Mouse (Mus musculus): ENCODE measurements at regions not wholly inside any gene's neighbourhood (a gene's known extent, or its start where the extent isn't known, plus 50 kb on each side); places are given as distances from the start of the nearest gene placed in this dataset.

DNA sequence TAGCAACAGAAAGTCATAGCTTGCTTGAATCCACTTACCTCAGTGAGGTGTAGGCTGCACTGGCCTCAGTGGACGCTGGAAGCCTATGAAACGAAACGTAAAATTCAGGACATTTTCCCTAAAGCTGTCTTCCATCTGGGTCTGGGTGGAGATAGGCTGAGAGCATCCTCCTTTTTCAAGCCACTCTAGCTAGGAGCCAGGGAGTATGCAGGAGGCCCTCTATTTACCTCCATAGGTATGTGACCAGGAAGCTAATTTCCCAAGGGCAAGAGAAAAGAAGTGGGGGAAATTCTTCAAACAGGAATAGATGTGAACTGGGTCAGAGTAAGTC is 95.9 kb upstream of the Tmem45b start:
- Histone ChIP-seq H3K4me1 (no peaks in the 10 kb centered on the region), H3K9me3 (replicated peaks) (no peaks in the 10 kb centered on the region), H3K27me3 (ENCODE audit: low read depth, poor library complexity, severe bottlenecking) (0 out of 2 replicates have a peak, but pooled peaks cover 12% of the 10 kb centered on the region), H3K27ac (no peak overlapping the region), H3K36me3 (no peaks in the 10 kb centered on the region), H3K4me3 (no peak overlapping the region)
- no peak for DNase-seq (ENCODE audit: low spot score)
- WGBS: 86% methylated on average over 3 of the region's 3 CpGs

DNA sequence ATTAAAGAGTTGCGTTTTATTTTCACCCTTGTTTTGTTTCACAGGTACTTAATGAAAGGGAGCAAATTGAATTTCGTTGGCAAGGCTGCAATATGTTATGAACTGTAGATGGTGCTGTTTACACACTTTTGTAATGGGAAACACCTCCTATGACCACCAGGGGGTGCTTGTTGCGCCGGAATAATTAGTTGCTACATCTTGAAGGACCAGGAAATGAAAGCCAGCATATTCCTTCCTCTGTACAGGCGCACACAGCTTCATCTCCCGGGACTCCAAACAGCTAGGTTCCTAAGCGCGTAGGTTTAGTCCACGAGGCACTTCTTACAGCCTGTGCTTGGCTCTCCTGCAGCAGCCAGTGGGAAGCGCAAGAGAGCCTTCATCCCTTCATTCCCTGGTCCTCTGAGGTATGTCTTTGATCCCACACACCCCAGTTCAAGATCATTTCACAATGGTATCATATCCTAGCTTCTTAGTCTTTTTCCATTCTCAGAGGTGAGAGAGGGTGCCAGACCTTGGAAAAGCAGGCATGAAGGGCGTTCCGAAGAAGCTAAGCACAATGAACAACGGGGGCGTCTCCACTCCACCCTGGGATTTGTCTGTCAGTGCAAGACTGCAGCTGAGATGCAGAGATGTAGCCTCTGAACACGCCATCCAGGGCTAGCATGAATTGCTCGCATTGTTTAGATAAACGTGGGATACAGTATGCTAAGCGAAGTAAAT is 95.4 kb upstream of the Tmem45b start:
- Histone ChIP-seq H3K4me1 (no peaks in the 10 kb centered on the region), H3K4me3 (peak overlapping the region; percentile 43), H3K9me3 (replicated peaks) (no peaks in the 10 kb centered on the region), H3K27ac (0 out of 2 replicates have a peak overlapping the region, but pooled peaks have one; percentile 30), H3K36me3 (no peaks in the 10 kb centered on the region), H3K27me3 (ENCODE audit: low read depth, poor library complexity, severe bottlenecking) (0 out of 2 replicates have a peak, but pooled peaks cover 12% of the 10 kb centered on the region)
- peak; percentile 78 for DNase-seq (ENCODE audit: low spot score)
- WGBS: 38% methylated on average over 18 of the region's 18 CpGs

DNA sequence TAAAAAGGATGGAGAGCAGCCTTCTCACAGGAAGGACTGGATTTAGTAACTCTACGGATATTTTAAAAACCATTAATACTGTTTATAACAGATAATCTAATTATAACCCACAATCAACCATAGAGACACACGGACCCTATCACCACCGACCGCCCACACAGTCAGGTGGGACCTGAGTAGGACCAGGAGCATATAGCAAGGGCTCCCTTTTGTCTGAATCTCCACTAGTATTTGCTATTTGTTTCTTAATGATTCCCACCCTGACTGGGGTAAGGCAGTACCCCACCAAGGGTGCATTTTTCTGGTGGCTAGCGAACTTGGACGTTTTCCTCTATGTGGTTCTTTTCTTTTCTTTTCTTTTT is 79.4 kb upstream of the Tmem45b start:
- no peaks in the 10 kb centered on the region for H3K27me3 ChIP-seq (ENCODE audit: low read depth, poor library complexity, severe bottlenecking)
- H3K27ac ChIP-seq: no peak overlapping the region
- no peak for DNase-seq (ENCODE audit: low spot score)
- no peaks in the 10 kb centered on the region for H3K4me1 ChIP-seq
- 78% methylated on average over 6 of the region's 6 CpGs for WGBS
- no peaks in the 10 kb centered on the region for H3K9me3 ChIP-seq (replicated peaks)
- no peaks in the 10 kb centered on the region for H3K36me3 ChIP-seq
- no peak overlapping the region for H3K4me3 ChIP-seq

DNA sequence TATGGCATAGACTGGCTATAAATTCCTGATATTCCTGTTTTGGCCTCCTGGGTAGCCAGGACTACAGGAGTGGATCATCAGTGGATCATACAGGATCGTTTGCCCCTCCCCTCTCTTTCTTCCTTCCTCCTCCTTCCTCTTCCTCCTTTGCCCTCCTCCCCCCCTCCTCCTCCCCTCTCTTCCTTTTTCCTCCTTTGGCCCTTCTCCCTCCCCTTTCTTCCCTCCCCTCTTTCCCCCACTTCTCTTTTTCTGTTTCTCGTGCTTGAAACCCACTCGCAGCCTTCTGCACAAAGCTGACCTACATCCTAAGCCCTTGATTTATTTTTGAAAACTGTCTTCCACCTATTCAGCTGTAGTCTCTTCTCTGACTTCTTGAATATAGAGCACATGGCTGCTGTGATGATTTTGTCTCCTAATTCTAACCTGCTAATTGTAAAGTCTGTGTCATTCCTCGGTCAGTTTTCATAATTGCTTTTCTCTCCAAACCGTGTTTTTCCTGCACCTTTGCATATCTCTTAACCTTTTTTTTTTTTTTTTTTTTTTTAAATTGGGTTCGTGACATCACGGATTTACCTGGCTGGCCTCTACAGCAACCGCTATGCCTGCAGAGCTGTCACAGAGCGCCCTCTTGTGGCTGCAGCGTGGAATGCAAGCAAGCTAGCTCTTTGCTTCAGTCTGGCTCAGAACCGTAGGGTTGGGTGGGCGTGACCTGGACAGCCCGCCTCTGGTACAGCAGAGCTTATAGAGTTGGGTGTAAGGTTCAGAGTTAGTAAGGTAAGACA is 78.8 kb upstream of the Tmem45b start:
- H3K36me3 ChIP-seq: no peaks in the 10 kb centered on the region
- H3K9me3 ChIP-seq (replicated peaks): no peaks in the 10 kb centered on the region
- H3K27me3 ChIP-seq (ENCODE audit: low read depth, poor library complexity, severe bottlenecking): no peaks in the 10 kb centered on the region
- 10% methylated on average over 13 of the region's 13 CpGs for WGBS
- peak; percentile 94 for DNase-seq (ENCODE audit: low spot score)
- H3K27ac ChIP-seq: no peak overlapping the region
- H3K4me3 ChIP-seq: no peak overlapping the region
- H3K4me1 ChIP-seq: no peaks in the 10 kb centered on the region

DNA sequence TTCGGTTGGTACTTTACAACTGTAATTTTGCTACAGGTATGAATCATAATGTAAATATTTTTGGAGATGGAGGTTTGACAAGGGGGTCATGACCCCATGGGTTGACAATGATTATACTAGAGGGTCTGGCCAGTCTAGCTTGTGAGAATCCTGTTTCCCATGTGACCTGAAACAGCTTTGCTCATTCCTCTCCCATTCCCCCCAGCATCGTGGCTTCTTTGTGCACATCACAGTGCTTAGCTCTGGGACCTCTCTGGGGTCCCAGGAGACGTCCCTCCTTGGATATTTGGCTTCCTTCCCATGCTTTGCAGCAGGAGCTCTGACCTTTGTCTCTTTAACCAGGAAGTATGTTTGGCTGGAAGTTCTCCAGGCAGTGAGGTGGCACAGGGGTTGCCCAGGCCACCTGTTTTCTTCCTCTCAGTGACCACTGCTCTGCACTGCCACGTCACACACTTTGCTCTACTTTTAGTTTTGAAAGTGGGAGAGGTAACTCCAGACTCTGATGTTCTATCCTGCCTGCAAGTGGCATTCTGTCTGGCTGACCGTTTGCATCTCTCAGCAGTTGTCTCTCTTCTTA is 77.4 kb upstream of the Tmem45b start:
- no peaks in the 10 kb centered on the region for H3K4me1 ChIP-seq

DNA sequence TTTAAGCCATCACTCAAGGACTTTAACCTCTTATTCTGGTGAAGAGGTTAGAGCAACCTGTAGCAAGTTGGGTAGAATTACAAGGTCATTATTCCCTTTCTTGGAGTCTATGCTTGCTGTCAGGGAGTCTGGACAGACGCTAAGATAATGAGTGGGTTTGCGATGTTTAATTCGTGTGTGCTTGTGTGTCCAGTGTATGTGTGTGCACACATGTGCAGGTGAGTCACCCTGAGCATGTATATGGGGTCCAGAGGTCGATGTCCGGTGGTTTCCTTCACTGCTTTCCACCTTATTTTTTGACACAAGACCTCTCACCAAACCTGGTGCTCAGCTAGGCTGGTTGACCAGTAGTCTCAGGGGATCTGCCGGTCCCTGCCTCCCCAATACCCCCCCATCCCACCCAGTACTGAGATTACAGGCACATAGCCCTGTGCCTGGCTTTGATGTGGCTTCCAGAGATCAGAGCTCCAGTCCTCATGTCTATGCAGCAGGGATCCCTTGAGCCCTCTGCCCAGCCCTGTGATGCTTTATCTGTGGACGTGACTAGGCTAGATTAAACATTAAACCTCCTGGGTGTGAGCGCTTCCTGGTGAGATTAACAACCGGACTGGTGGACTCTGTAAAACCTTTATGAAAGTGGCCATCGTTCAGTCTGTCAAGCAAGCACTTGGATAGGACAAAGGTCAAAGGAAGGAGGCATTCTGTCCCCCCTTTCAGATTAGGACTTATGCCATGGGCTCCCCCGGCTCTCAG is 74.4 kb upstream of the Tmem45b start:
- no peaks in the 10 kb centered on the region for H3K27me3 ChIP-seq (ENCODE audit: low read depth, poor library complexity, severe bottlenecking)
- WGBS: 87% methylated on average over 11 of the region's 11 CpGs
- H3K36me3 ChIP-seq: no peaks in the 10 kb centered on the region
- H3K4me1 ChIP-seq: no peaks in the 10 kb centered on the region
- H3K27ac ChIP-seq: no peak overlapping the region
- DNase-seq (ENCODE audit: low spot score): no peak
- no peaks in the 10 kb centered on the region for H3K9me3 ChIP-seq (replicated peaks)
- H3K4me3 ChIP-seq: no peak overlapping the region

More for the DNA sequence above, 77.4 kb upstream of the Tmem45b start:
- no peak overlapping the region for H3K4me3 ChIP-seq
- no peak overlapping the region for H3K27ac ChIP-seq
- H3K36me3 ChIP-seq: no peaks in the 10 kb centered on the region
- no peaks in the 10 kb centered on the region for H3K9me3 ChIP-seq (replicated peaks)
- WGBS: 75% methylated on average over 5 of the region's 5 CpGs
- DNase-seq (ENCODE audit: low spot score): no peak
- H3K27me3 ChIP-seq (ENCODE audit: low read depth, poor library complexity, severe bottlenecking): no peaks in the 10 kb centered on the region

DNA sequence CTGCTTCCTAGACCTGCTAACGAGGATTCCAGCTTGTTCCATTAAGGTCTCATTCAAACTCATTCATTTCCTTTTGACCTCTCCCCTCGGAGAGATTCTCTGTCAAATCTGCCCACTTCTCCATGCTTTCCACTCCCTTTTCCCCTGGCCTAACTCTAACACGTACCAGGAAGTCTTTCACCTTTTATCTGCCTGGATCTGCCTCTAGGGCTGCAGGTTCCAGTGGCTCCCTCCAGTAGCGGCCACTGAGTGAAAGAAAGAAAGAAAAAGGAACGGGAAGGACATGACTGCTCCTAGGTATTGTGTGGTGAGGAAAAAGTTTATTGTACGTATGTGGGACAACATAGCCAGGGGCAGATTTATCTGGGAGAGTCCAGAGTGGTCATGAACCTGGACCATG is 64.8 kb upstream of the Tmem45b start:
- DNase-seq (ENCODE audit: low spot score): no peak

DNA sequence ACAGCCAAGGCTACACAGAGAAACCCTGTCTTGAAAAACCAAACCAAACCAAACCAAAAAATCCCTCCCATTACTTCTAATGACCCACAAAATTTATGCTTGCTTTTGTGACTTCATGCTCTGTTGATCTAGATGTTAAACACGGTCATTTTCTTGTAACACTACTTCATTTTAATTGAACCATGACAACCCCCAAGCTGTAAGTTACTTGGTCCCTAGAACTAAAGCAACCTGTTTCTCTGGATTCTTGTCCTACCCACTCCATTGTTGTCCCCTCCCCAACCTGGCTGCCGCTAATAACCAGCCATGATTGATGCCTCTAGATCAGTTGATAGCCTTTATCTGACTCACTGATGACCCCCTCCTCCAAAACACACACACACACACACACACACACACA is 63.0 kb upstream of the Tmem45b start:
- H3K4me1 ChIP-seq: no peaks in the 10 kb centered on the region
- H3K36me3 ChIP-seq: no peaks in the 10 kb centered on the region
- H3K9me3 ChIP-seq (replicated peaks): no peaks in the 10 kb centered on the region
- no peaks in the 10 kb centered on the region for H3K27me3 ChIP-seq (ENCODE audit: low read depth, poor library complexity, severe bottlenecking)
- WGBS: 77% methylated on average over 2 of the region's 2 CpGs
- no peak overlapping the region for H3K27ac ChIP-seq
- no peak overlapping the region for H3K4me3 ChIP-seq
- no peak for DNase-seq (ENCODE audit: low spot score)

More for the DNA sequence above, 64.8 kb upstream of the Tmem45b start:
- H3K27me3 ChIP-seq (ENCODE audit: low read depth, poor library complexity, severe bottlenecking): no peaks in the 10 kb centered on the region
- no peak overlapping the region for H3K27ac ChIP-seq
- H3K36me3 ChIP-seq: no peaks in the 10 kb centered on the region
- H3K4me1 ChIP-seq: no peaks in the 10 kb centered on the region
- no peak overlapping the region for H3K4me3 ChIP-seq
- no peaks in the 10 kb centered on the region for H3K9me3 ChIP-seq (replicated peaks)
- WGBS: 71% methylated on average over 6 of the region's 6 CpGs

All from limb, embryonic 10.5 days (tissue).